Comparison of ENCODE assay signal across 23 mouse cellular contexts in the genomic region with DNA sequence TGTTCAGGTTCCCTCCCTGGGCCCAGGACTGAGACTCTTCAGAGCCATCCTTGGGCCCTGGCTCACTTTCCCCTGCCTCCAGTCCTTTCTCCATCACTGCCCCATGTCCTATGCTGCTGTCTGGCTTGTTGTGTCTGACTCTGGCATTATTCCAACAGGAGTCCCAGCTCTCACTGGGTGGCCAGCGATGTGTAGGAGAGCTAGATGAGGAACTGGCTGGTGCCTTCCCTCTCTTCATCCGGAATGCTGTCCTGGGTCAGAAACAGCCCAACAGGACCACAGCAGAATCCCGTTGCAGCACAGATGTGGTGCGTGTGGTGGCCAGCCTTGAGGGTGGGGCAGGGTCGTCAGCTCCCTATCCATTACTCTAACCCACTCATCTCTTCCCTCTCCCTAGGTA. TPM values are rescaled to one million over a fixed set of nuclear protein-coding genes. Genes with fewer than 3 reads are reported as not detected.
A peak's percentile ranks its signal among the peaks of the same experiment; 100 is the strongest.
DNase-seq lines count a peak whose midpoint lies in the region; ATAC-seq and TF ChIP-seq lines count a peak whose summit lies in the region.
"Had no signal": no experiment of that assay in that cellular context is flagged by ENCODE, and none has a peak within 500 bp of the region (broad histone marks: within the 10 kb centered on the region; RNA-seq: fewer than 3 reads in every experiment).

No protein-coding gene starts in this region.

- no peak for TF ChIP-seq CTCF in heart, adult 2 months (IDR thresholded peaks at IDR 0.05)
- no peak for TF ChIP-seq CTCF in hindbrain, postnatal 0 days (IDR thresholded peaks at IDR 0.05; ENCODE audit: low read depth)

- H3K79me2 ChIP-seq in heart, adult 2 months (replicated peaks; ENCODE audit: control insufficient read depth, insufficient read depth, low read length) = no peaks in the 10 kb centered on the region

- no peaks in the 10 kb centered on the region for H3K36me3 ChIP-seq in heart, adult 2 months (ENCODE audit: control insufficient read depth, insufficient read depth, low read length)
- H3K36me3 ChIP-seq in liver, embryonic 11.5 days (ENCODE audit: control insufficient read depth, insufficient read depth, low read length) = peaks cover 11% of the 10 kb centered on the region; the same call in 1 of the 2 replicates
- peaks cover 56% of the 10 kb centered on the region for H3K36me3 ChIP-seq in liver, embryonic 12.5 days
- H3K36me3 ChIP-seq in liver, embryonic 15.5 days (replicated peaks) = peaks cover 54% of the 10 kb centered on the region
- H3K36me3 ChIP-seq in hindbrain, postnatal 0 days (ENCODE audit: insufficient read depth, low read length) = no peaks in the 10 kb centered on the region

- peaks cover 19% of the 10 kb centered on the region for H3K4me1 ChIP-seq in heart, adult 2 months (ENCODE audit: control insufficient read depth, insufficient read depth, low read length)
- H3K4me1 ChIP-seq in liver, embryonic 11.5 days (replicated peaks; ENCODE audit: control insufficient read depth, insufficient read depth, low read length) = peaks cover 41% of the 10 kb centered on the region
- H3K4me1 ChIP-seq in liver, embryonic 12.5 days = peaks cover 67% of the 10 kb centered on the region
- peaks cover 68% of the 10 kb centered on the region for H3K4me1 ChIP-seq in liver, embryonic 15.5 days (replicated peaks)
- no peaks in the 10 kb centered on the region for H3K4me1 ChIP-seq in hindbrain, postnatal 0 days (ENCODE audit: insufficient read depth, low read length)
- H3K4me1 ChIP-seq: forebrain, embryonic 10.5 days; forebrain, embryonic 13.5 days had no signal

- H3K4me3 ChIP-seq in heart, adult 2 months = no peak overlapping the region
- H3K4me3 ChIP-seq in liver, embryonic 11.5 days (ENCODE audit: low read depth, low read length) = no peak overlapping the region
- no peak overlapping the region for H3K4me3 ChIP-seq in liver, embryonic 12.5 days
- no peak overlapping the region for H3K4me3 ChIP-seq in liver, embryonic 15.5 days (replicated peaks)
- H3K4me3 ChIP-seq in hindbrain, postnatal 0 days (ENCODE audit: low read length) = no peak overlapping the region
- H3K4me3 ChIP-seq: forebrain, embryonic 10.5 days; forebrain, embryonic 13.5 days had no signal

- intact Hi-C loops in heart, adult 2 months (cut with DNase I) = no loop called here

- no peak overlapping the region for H3K4me2 ChIP-seq in liver, embryonic 11.5 days
- H3K4me2 ChIP-seq in liver, embryonic 12.5 days = no peak overlapping the region
- no peak overlapping the region for H3K4me2 ChIP-seq in liver, embryonic 15.5 days
- H3K4me2 ChIP-seq in hindbrain, postnatal 0 days (ENCODE audit: low read depth, low read length) = no peak overlapping the region
- H3K4me2 ChIP-seq: forebrain, embryonic 13.5 days; hindbrain, embryonic 14.5 days had no signal

- ATAC-seq in liver, embryonic 11.5 days (replicated peaks; ENCODE audit: low FRiP score) = no peak
- ATAC-seq in liver, embryonic 12.5 days = no peak
- ATAC-seq in liver, embryonic 15.5 days (ENCODE audit: insufficient read depth) = no peak
- no peak for ATAC-seq in hindbrain, postnatal 0 days
- ATAC-seq: forebrain, embryonic 13.5 days; forebrain, embryonic 16.5 days; Patski had no signal

- peak; percentile 93 for DNase-seq in heart, adult 11 months
- DNase-seq in heart, adult 2 months = no peak
- DNase-seq in liver, embryonic 11.5 days (ENCODE audit: low spot score) = no peak
- DNase-seq in liver = no peak
- no peak for DNase-seq in hindbrain, postnatal 0 days (ENCODE audit: low spot score)
- no peak for DNase-seq in right cerebral cortex, adult 18-20 months
- DNase-seq: adrenal gland, postnatal 10 days; adrenal gland, postnatal 36 days; cerebellum, adult 18-20 months; cerebellum, adult 9-10 months; cerebellum, postnatal 14 days; gastrocnemius, postnatal 10 days; gastrocnemius, postnatal 36 days; heart, postnatal 36 days had no signal

- TF ChIP-seq EP300 in heart, adult 2 months (IDR thresholded peaks at IDR 0.05; ENCODE audit: insufficient read depth, low read depth, low read length) = no peak

- H3K9me3 ChIP-seq in liver, embryonic 11.5 days (ENCODE audit: control insufficient read depth, low read length) = no peaks in the 10 kb centered on the region
- H3K9me3 ChIP-seq in liver, embryonic 12.5 days (replicated peaks) = no peaks in the 10 kb centered on the region
- H3K9me3 ChIP-seq in liver, embryonic 15.5 days (replicated peaks) = no peaks in the 10 kb centered on the region
- no peaks in the 10 kb centered on the region for H3K9me3 ChIP-seq in hindbrain, postnatal 0 days (ENCODE audit: low read length)
- H3K9me3 ChIP-seq: forebrain, embryonic 10.5 days; forebrain, embryonic 13.5 days had no signal

- H3K9ac ChIP-seq in heart, adult 2 months (ENCODE audit: low read depth, low read length) = no peak overlapping the region
- no peak overlapping the region for H3K9ac ChIP-seq in liver, embryonic 11.5 days (ENCODE audit: low read depth, low read length)
- no peak overlapping the region for H3K9ac ChIP-seq in liver, embryonic 12.5 days
- H3K9ac ChIP-seq in liver, embryonic 15.5 days = no peak overlapping the region
- H3K9ac ChIP-seq in hindbrain, postnatal 0 days (replicated peaks; ENCODE audit: low read length) = no peak overlapping the region
- H3K9ac ChIP-seq: forebrain, embryonic 13.5 days; hindbrain, embryonic 14.5 days had no signal

- H3K27me3 ChIP-seq in heart, adult 2 months (ENCODE audit: control insufficient read depth, insufficient read depth, low read length) = no peaks in the 10 kb centered on the region
- no peaks in the 10 kb centered on the region for H3K27me3 ChIP-seq in liver, embryonic 11.5 days (replicated peaks; ENCODE audit: control insufficient read depth, insufficient read depth, low read length)
- H3K27me3 ChIP-seq in liver, embryonic 12.5 days (replicated peaks) = no peaks in the 10 kb centered on the region
- H3K27me3 ChIP-seq in liver, embryonic 15.5 days = no peaks in the 10 kb centered on the region
- H3K27me3 ChIP-seq in hindbrain, postnatal 0 days (ENCODE audit: insufficient read depth, low read length) = no peaks in the 10 kb centered on the region
- H3K27me3 ChIP-seq: forebrain, embryonic 13.5 days; Patski had no signal

- WGBS in heart, adult 2 months = 78% methylated on average over 5 of the region's 5 CpGs
- 88% methylated on average over 5 of the region's 5 CpGs for WGBS in liver, embryonic 11.5 days
- 85% methylated on average over 5 of the region's 5 CpGs for WGBS in liver, embryonic 12.5 days (ENCODE audit: insufficient replicate concordance)
- WGBS in liver, embryonic 15.5 days (ENCODE audit: insufficient replicate concordance) = 84% methylated on average over 5 of the region's 5 CpGs
- 90% methylated on average over 5 of the region's 5 CpGs for WGBS in hindbrain, postnatal 0 days

- no peak for TF ChIP-seq POLR2A in heart, adult 2 months (IDR thresholded peaks at IDR 0.05; ENCODE audit: insufficient read depth, low read depth, low read length)

- no peak overlapping the region for H3K27ac ChIP-seq in heart, adult 2 months
- H3K27ac ChIP-seq in liver, embryonic 11.5 days (ENCODE audit: low read depth, low read length) = peak overlapping the region; percentile 95; the same call in 1 of the 2 replicates
- peak overlapping the region; percentile 98 for H3K27ac ChIP-seq in liver, embryonic 12.5 days
- peak overlapping the region; percentile 98 for H3K27ac ChIP-seq in liver, embryonic 15.5 days (replicated peaks)
- no peak overlapping the region for H3K27ac ChIP-seq in hindbrain, postnatal 0 days
- H3K27ac ChIP-seq: forebrain, embryonic 10.5 days; forebrain, embryonic 13.5 days; hindbrain, embryonic 14.5 days had no signal

RNA-seq across cellular contexts. Expression of a gene that starts 5.0 kb away (rescaled TPM):
- total RNA-seq in heart, adult 2 months (2021) = 10 to 100 TPM; 13.4 to 15.7 TPM
- polyA plus RNA-seq in heart, adult 2 months (2012; rRNA removed) = 53.2 and 59.0 TPM in 2 replicates
- 44.3 and 47.4 TPM in 2 replicates for polyA plus RNA-seq in liver, embryonic 11.5 days (2014; fragmentation: Nextera tagmentation; extraction: Ambion mirVana)
- polyA plus RNA-seq in liver, embryonic 12.5 days (2016; fragmentation: Nextera tagmentation; extraction: Ambion mirVana) = 63.1 and 63.7 TPM in 2 replicates
- polyA plus RNA-seq in liver, embryonic 15.5 days (2015; fragmentation: Nextera tagmentation; extraction: Ambion mirVana) = 55.7 and 60.1 TPM in 2 replicates
- total RNA-seq in hindbrain, postnatal 0 days (2014; rRNA removed) = 6.0 and 12.8 TPM in 2 replicates
- 6.2 and 7.4 TPM in 2 replicates for polyA plus RNA-seq in hindbrain, postnatal 0 days (2015; fragmentation: Nextera tagmentation; extraction: Ambion mirVana)

RNA-seq across cellular contexts. Expression of a gene that starts 12.5 kb away (rescaled TPM):
- total RNA-seq in heart, adult 2 months (2021) = not detected
- 0.32 and 1.2 TPM in 2 replicates for polyA plus RNA-seq in heart, adult 2 months (2012; rRNA removed)
- polyA plus RNA-seq in liver, embryonic 11.5 days (2014; fragmentation: Nextera tagmentation; extraction: Ambion mirVana) = 2.0 TPM in 2 replicates
- polyA plus RNA-seq in liver, embryonic 12.5 days (2016; fragmentation: Nextera tagmentation; extraction: Ambion mirVana) = 1.2 and 1.4 TPM in 2 replicates
- 0.54 and 0.66 TPM in 2 replicates for polyA plus RNA-seq in liver, embryonic 15.5 days (2015; fragmentation: Nextera tagmentation; extraction: Ambion mirVana)
- 0.18 and 0.78 TPM in 2 replicates for total RNA-seq in hindbrain, postnatal 0 days (2014; rRNA removed)
- 0.54 TPM in 1 of 2 replicates, not detected in the other for polyA plus RNA-seq in hindbrain, postnatal 0 days (2015; fragmentation: Nextera tagmentation; extraction: Ambion mirVana)
- total RNA-seq: gastrocnemius, adult 18-20 months; gastrocnemius, postnatal 36 days; granulocyte monocyte progenitor cell, adult 5-6 weeks had no signal
- polyA plus RNA-seq: Patski had no signal

RNA-seq across cellular contexts. Expression of a gene that starts 15.4 kb away (rescaled TPM):
- total RNA-seq in heart, adult 2 months (2021) = 1 to 10 TPM; 4.8 to 8.3 TPM
- 12.6 and 15.7 TPM in 2 replicates for polyA plus RNA-seq in heart, adult 2 months (2012; rRNA removed)
- polyA plus RNA-seq in liver, embryonic 11.5 days (2014; fragmentation: Nextera tagmentation; extraction: Ambion mirVana) = 74.8 and 76.2 TPM in 2 replicates
- 64.3 and 68.7 TPM in 2 replicates for polyA plus RNA-seq in liver, embryonic 12.5 days (2016; fragmentation: Nextera tagmentation; extraction: Ambion mirVana)
- 50.5 and 50.8 TPM in 2 replicates for polyA plus RNA-seq in liver, embryonic 15.5 days (2015; fragmentation: Nextera tagmentation; extraction: Ambion mirVana)
- 5.5 and 7.3 TPM in 2 replicates for total RNA-seq in hindbrain, postnatal 0 days (2014; rRNA removed)
- 16.6 and 18.0 TPM in 2 replicates for polyA plus RNA-seq in hindbrain, postnatal 0 days (2015; fragmentation: Nextera tagmentation; extraction: Ambion mirVana)

RNA-seq across cellular contexts. Expression of a gene that starts 20.4 kb away (rescaled TPM):
- 1 to 10 TPM in 1 of 2 experiments, under 1 TPM in 1; 0.70 to 1.2 TPM for total RNA-seq in heart, adult 2 months (2021)
- polyA plus RNA-seq in heart, adult 2 months (2012; rRNA removed) = 0.20 and 0.37 TPM in 2 replicates
- polyA plus RNA-seq in liver, embryonic 11.5 days (2014; fragmentation: Nextera tagmentation; extraction: Ambion mirVana) = 30.4 and 32.9 TPM in 2 replicates
- 20.9 and 22.2 TPM in 2 replicates for polyA plus RNA-seq in liver, embryonic 12.5 days (2016; fragmentation: Nextera tagmentation; extraction: Ambion mirVana)
- polyA plus RNA-seq in liver, embryonic 15.5 days (2015; fragmentation: Nextera tagmentation; extraction: Ambion mirVana) = 12.6 and 14.6 TPM in 2 replicates
- 8.4 and 23.3 TPM in 2 replicates for total RNA-seq in hindbrain, postnatal 0 days (2014; rRNA removed)
- 9.2 and 10.5 TPM in 2 replicates for polyA plus RNA-seq in hindbrain, postnatal 0 days (2015; fragmentation: Nextera tagmentation; extraction: Ambion mirVana)

RNA-seq across cellular contexts. Expression of a gene that starts 22.0 kb away (rescaled TPM):
- 1 to 10 TPM in 1 of 2 experiments, under 1 TPM in 1; 0.20 to 1.1 TPM for total RNA-seq in heart, adult 2 months (2021)
- polyA plus RNA-seq in heart, adult 2 months (2012; rRNA removed) = 2.0 and 8.8 TPM in 2 replicates
- 5.1 and 5.6 TPM in 2 replicates for polyA plus RNA-seq in liver, embryonic 11.5 days (2014; fragmentation: Nextera tagmentation; extraction: Ambion mirVana)
- polyA plus RNA-seq in liver, embryonic 12.5 days (2016; fragmentation: Nextera tagmentation; extraction: Ambion mirVana) = 2.6 and 3.7 TPM in 2 replicates
- polyA plus RNA-seq in liver, embryonic 15.5 days (2015; fragmentation: Nextera tagmentation; extraction: Ambion mirVana) = 1.1 and 1.5 TPM in 2 replicates
- total RNA-seq in hindbrain, postnatal 0 days (2014; rRNA removed) = 1.2 and 1.5 TPM in 2 replicates
- polyA plus RNA-seq in hindbrain, postnatal 0 days (2015; fragmentation: Nextera tagmentation; extraction: Ambion mirVana) = 0.45 and 0.91 TPM in 2 replicates
- total RNA-seq: gastrocnemius, adult 18-20 months; granulocyte monocyte progenitor cell, adult 5-6 weeks had no signal
- polyA plus RNA-seq: Patski had no signal

Comparison
In these comparisons a context has a peak if more than half of its experiments do, and no peak if none do; other contexts are left out.
1. H3K27ac ChIP-seq: peak in liver, embryonic 11.5 days (single experiment), liver, embryonic 12.5 days (single experiment) and liver, embryonic 15.5 days (single experiment); none in heart, adult 2 months (single experiment) and hindbrain, postnatal 0 days (single experiment).